Mouse (Mus musculus) mouse trophoblast stem cell (cell line): ENCODE results near the gene Epb41l4b.

Source experiments
- in situ Hi-C, 2 experiments: fragments of 300-500 bp; cut with MseI, MboI; formaldehyde crosslinking; loops; 2 replicates in 1 of 2; 3 replicates in 1 of 2; pipeline ENCODE4 v1.15.1; 2025

Epb41l4b gene

DNA sequence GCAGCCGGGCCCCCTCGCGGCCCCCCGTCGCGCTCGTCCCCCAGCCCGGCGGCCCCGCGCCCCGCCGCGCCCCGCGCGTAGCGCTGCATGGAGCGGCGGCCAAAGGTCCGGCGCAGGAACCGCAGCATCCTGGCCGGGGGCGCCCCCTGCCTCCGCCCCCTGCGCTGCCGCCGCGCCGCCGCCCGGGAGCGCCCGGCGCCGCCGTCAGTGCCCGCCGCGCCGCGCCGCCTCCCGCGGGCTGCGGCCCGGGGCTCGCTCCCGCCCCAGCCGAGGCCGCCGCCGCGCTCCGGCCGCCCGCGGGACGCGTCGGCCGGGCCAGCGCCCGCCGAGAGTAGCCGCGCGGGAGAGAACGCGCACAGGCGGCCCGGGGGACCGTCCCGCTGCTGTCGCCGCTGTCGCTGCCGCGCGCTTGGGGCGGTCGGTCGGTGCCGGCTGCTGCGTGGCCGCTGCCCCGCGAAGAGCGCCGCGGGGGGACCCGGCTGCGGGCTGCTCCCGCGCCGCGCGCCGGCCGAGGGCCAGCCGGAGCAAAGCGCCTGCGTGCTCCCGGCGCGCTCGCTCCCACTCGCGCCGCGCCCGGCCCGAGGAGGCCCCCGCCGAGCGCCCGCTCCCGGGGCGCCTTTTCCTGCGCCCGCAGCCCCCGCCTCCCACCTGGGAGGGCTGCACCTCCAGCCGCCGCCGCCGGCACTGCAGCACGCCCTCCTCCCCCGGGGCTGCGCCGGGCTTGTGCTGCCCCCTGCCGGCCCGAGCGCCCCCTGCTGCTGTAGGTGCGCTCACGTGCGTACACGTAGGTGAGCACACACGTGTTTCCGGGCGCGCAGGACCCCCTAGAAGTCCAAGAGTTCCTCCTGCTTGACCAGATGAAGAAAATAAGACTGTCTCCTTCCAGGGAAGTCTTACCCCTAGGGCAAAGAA lies at the start of gene Epb41l4b:
Epb41l4b (minus strand) TSS at position 412 of the 912 bp plus-strand sequence.
- in situ Hi-C loops, result loop anchor here (10.0 kb wide), 2 partner anchors 118 to 128 kb away; no protein-coding TSS in a partner anchor

- in situ Hi-C loops, result no loop called here
Measured at GRCm38 (mm10) chr4:57191543-57192283, 48.5 kb upstream of the Epb41l4b start.

GRCm38 (mm10) chr4:57189881-57190280 lies 46.6 kb upstream of the Epb41l4b start:
- in situ Hi-C loops, result no loop called here

DNA sequence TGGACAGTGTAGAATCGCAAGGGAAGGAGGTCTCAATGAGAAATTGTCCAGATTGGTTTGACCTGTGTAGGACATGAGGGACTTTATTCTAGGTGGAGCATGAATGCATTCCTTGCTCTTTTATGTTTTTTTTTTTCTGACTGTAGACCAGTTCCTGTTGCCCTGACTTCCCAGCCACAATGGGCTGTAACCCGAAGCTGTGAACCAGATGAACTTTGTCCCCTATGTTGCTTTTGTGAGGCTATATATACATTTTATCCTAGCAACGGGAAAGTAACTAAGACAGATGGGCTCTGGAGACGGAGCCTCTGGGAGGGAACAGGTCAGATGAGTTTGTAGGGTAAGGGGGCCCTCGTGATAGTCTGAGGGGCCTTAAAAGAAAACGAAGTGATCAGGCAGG lies 42.8 kb upstream of the Epb41l4b start:
- in situ Hi-C loops, result no loop called here

DNA sequence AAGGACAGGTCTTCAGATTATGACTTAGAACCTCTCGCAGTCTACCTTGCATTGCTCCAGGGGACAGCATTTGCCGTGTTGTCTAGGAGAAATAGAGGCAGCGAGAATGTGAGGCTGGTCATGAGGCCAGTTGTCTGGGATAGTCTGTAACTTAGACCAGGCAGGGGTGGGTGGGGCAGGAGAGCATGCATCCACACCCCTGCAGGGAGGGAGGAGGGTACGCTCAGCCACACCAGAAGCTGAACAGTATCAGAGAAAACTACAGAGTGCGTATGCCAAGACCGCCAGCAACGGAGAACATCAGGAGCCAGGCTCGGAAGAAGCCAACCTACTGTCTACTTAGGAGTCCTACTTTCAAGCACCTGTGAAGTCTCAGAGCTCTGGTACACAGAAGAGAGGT lies 42.2 kb upstream of the Epb41l4b start:
- in situ Hi-C loops, result no loop called here

DNA sequence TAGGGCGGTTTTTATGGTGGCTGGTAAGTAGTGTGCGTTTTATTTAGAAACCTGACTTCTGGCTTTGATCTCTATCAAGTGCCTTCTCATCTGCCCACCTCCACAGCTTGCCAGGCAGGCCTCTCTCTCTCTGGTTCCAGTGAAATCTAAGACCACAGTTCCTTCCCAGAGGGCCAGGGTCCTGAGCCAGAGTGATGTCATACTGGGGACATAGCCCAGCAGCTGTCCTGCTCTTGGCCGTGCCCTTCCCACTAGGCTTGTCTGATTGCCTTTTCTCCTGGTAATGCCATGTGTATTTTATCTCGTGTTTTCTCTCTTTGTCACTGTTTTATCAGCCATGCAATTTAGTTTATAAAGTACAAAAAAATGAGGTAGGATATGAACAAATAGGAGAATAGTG lies 40.3 kb upstream of the Epb41l4b start:
- in situ Hi-C loops, result no loop called here

DNA sequence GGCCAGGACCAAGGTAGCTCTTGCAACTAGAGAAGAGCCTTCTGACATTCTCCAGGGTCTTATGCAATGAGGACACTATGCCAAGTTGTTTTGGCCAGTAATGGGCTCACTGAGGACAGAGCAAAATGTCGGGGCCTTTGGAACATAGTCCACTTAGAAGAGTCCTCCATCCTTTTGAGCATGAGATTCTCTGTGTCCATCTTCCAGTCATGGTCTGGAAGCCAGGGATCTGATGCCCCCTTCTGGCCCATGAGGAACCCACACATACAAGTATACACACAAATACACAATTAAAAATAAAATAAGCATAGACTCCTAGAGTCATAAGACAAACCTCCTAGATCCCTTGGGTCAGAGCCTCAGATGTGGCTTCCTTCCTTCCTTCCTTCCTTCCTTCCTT lies 38.3 kb upstream of the Epb41l4b start:
- in situ Hi-C loops, result no loop called here

- in situ Hi-C loops, result no loop called here
Measured at GRCm38 (mm10) chr4:57178881-57179280, 35.6 kb upstream of the Epb41l4b start.

DNA sequence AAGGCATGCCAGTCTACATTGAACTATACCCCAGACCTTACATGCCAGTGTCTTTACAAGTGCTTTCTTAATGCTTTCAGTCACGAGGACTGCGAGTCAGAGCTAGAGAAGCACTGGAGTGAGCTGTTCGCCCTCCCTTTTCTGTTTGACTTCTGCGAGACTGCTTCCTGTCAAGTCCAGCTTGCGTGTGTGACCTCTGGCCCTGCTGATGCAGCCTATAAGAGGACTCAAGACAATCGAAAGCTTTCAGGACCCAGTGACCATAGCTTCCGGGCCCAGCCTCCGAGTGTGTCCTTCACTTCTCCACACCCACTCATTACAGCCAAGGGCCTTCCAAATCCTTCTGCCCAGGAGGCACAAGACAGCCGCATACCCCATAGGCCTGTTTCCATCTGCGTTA lies 32.1 kb upstream of the Epb41l4b start:
- in situ Hi-C loops, result no loop called here

DNA sequence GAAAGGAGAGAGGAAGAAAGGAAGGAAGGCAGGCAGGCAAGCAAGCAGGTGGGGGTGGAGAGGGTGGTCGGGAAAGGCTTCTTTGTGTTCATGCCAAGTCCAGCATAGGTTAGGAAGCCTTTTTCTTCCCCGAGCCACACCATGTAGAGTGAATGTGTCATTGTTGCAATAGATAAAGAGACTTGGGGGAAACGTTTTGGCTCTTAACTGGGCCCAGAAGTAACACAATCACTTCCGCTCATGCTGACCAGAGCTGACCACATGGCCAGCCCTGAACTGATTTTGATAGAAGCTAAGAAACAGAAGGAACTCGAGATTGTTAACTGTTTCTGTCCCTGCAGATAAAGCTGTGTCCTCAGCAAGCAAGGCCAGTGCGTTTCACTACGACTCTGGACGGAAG lies 29.6 kb upstream of the Epb41l4b start:
- in situ Hi-C loops, result no loop called here

DNA sequence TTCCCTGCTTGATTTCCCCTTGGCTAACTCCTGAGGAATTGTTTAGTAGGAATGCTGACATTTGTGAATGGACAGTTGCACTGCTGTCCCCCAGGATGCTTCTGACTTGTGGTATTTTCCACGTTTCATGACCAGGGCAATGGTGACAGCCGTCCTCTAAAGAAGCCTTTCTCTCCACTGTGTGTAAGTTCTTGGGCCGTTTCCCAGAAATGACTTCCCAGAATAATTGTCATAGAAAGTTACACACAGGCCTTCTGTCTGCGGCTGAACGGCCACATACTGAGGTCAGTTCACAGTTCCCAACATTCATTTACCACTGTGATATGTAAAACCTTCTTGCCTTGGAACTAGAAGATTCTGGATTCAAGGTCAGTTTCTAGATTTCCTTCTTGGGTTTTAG lies 28.6 kb upstream of the Epb41l4b start:
- in situ Hi-C loops, result no loop called here

- in situ Hi-C loops, result no loop called here
Measured at GRCm38 (mm10) chr4:57168680-57169079, 25.4 kb upstream of the Epb41l4b start.

GRCm38 (mm10) chr4:57168277-57168676 lies 25.0 kb upstream of the Epb41l4b start:
- in situ Hi-C loops, result no loop called here

GRCm38 (mm10) chr4:57166922-57167870 lies 24.0 kb upstream of the Epb41l4b start:
- in situ Hi-C loops, result no loop called here

GRCm38 (mm10) chr4:57165654-57166053 lies 22.4 kb upstream of the Epb41l4b start:
- in situ Hi-C loops, result no loop called here

- in situ Hi-C loops, result no loop called here
Measured at GRCm38 (mm10) chr4:57164578-57165210, 21.5 kb upstream of the Epb41l4b start.

GRCm38 (mm10) chr4:57162789-57163722 lies 19.8 kb upstream of the Epb41l4b start:
- in situ Hi-C loops, result no loop called here

GRCm38 (mm10) chr4:57160571-57160970 lies 17.3 kb upstream of the Epb41l4b start:
- in situ Hi-C loops, result no loop called here

GRCm38 (mm10) chr4:57156549-57157169 lies 13.4 kb upstream of the Epb41l4b start:
- in situ Hi-C loops, result no loop called here

GRCm38 (mm10) chr4:57153838-57154237 lies 10.6 kb upstream of the Epb41l4b start:
- in situ Hi-C loops, result no loop called here
